Mouse (Mus musculus) limb, embryonic 13.5 days (tissue): ENCODE data around the gene Heg1. TPM values are rescaled to one million over a fixed set of nuclear protein-coding genes. Genes with fewer than 3 reads are reported as not detected.

Experiments used
- ATAC-seq: fragments of 200-750 bp; cut with Nextera tagmentation; 2 replicates; pipeline ENCODE4 v1.8.0; 2017; ENCODE audit warnings: low read depth, moderate number of reproducible peaks, moderate TSS enrichment; ENCODE audit not compliant: low FRiP score
- H3K27ac ChIP-seq: fragments of 300-500 bp; sonication (generic); 2 replicates; pipeline ENCODE4 v1.5.1; 2015; ENCODE audit warnings: inconsistent platforms, mild to moderate bottlenecking, moderate library complexity
- H3K27me3 ChIP-seq: fragments of 300-500 bp; sonication (generic); 2 replicates; pipeline ENCODE4 v1.6.1; 2015; ENCODE audit warnings: mild to moderate bottlenecking, inconsistent platforms
- H3K36me3 ChIP-seq: fragments of 300-500 bp; sonication (generic); 2 replicates; pipeline ENCODE4 v1.6.1; 2015; ENCODE audit warnings: inconsistent platforms, mild to moderate bottlenecking, moderate library complexity
- H3K4me1 ChIP-seq: fragments of 300-500 bp; sonication (generic); 2 replicates; pipeline ENCODE4 v1.6.1; 2015; ENCODE audit warnings: inconsistent platforms
- H3K4me2 ChIP-seq: fragments of 300-500 bp; sonication (generic); replicated peaks from 2 replicates; pipeline ENCODE4 v1.6.1; 2015; ENCODE audit warnings: inconsistent platforms, mild to moderate bottlenecking, moderate library complexity
- H3K4me3 ChIP-seq: fragments of 300-500 bp; sonication (generic); 2 replicates; pipeline ENCODE4 v1.5.1; 2015; ENCODE audit warnings: moderate library complexity, mild to moderate bottlenecking, inconsistent platforms
- H3K9ac ChIP-seq: fragments of 300-500 bp; sonication (generic); 2 replicates; pipeline ENCODE4 v1.6.1; 2015; ENCODE audit warnings: mild to moderate bottlenecking, inconsistent platforms
- H3K9me3 ChIP-seq: fragments of 300-500 bp; sonication (generic); 2 replicates; pipeline ENCODE4 v1.6.1; 2016; ENCODE audit warnings: inconsistent platforms
- WGBS: fragments of 180-500 bp; shearing (Covaris S2); methylation state at CpG from one replicate; pipeline ENCODE4 v1.1.7; 2015; 5-methylcytosine and 5-hydroxymethylcytosine counted together
- polyA plus RNA-seq: library from polyadenylated mRNA; unstranded; fragments of >200 nt; fragmentation: Nextera tagmentation; extraction: Ambion mirVana; gene quantifications from 2 replicates; pipeline ENCODE4 v1.2.1, GENCODE M21; 2015

Gene Heg1
- polyA plus RNA-seq, 1 experiment from 2014 or later: 16.0 TPM

GRCm38 (mm10) chr16:33770778-33771454, 86.7 kb downstream of the Heg1 start:
- H3K36me3 ChIP-seq: peaks cover 4% of the 10 kb centered on the region; the same call in 1 of the 2 replicates
- no peaks in the 10 kb centered on the region for H3K9me3 ChIP-seq
- H3K27me3 ChIP-seq: no peaks in the 10 kb centered on the region
- no peak overlapping the region for H3K27ac ChIP-seq
- H3K4me2 ChIP-seq: no peak overlapping the region
- H3K4me1 ChIP-seq: peaks cover 16% of the 10 kb centered on the region
- no peak overlapping the region for H3K9ac ChIP-seq
- H3K4me3 ChIP-seq: no peak overlapping the region
- no peak for ATAC-seq
- WGBS: 91% methylated on average over 4 of the region's 4 CpGs

- H3K27me3 ChIP-seq: no peaks in the 10 kb centered on the region
- H3K36me3 ChIP-seq: no peaks in the 10 kb centered on the region
- no peaks in the 10 kb centered on the region for H3K9me3 ChIP-seq
- H3K4me3 ChIP-seq: no peak overlapping the region
- peaks cover 10% of the 10 kb centered on the region; the same call in 1 of the 2 replicates for H3K4me1 ChIP-seq
- ATAC-seq: no peak
- 90% methylated on average over 5 of the region's 5 CpGs for WGBS
- H3K27ac ChIP-seq: no peak overlapping the region
- H3K4me2 ChIP-seq: no peak overlapping the region
- no peak overlapping the region for H3K9ac ChIP-seq
Measured at GRCm38 (mm10) chr16:33772809-33773208, 88.6 kb downstream of the Heg1 start.

- Histone ChIP-seq H3K4me3 (no peak overlapping the region), H3K27me3 (no peaks in the 10 kb centered on the region), H3K9ac (no peak overlapping the region), H3K27ac (no peak overlapping the region), H3K4me1 (no peaks in the 10 kb centered on the region), H3K9me3 (no peaks in the 10 kb centered on the region), H3K4me2 (no peak overlapping the region), H3K36me3 (no peaks in the 10 kb centered on the region)
- WGBS: 74% methylated on average over 3 of the region's 3 CpGs
- no peak for ATAC-seq
Measured at GRCm38 (mm10) chr16:33774972-33775371, 90.8 kb downstream of the Heg1 start.

GRCm38 (mm10) chr16:33775733-33776335, 91.7 kb downstream of the Heg1 start:
- Histone ChIP-seq H3K9me3 (no peaks in the 10 kb centered on the region), H3K9ac (no peak overlapping the region), H3K36me3 (no peaks in the 10 kb centered on the region), H3K4me2 (no peak overlapping the region), H3K27ac (no peak overlapping the region), H3K27me3 (no peaks in the 10 kb centered on the region), H3K4me3 (no peak overlapping the region), H3K4me1 (no peaks in the 10 kb centered on the region)
- ATAC-seq: no peak
- WGBS: 87% methylated on average over 1 of the region's 1 CpGs

GRCm38 (mm10) chr16:33776766-33777529, 92.8 kb downstream of the Heg1 start:
- no peak overlapping the region for H3K27ac ChIP-seq
- WGBS: 80% methylated on average over 7 of the region's 7 CpGs
- ATAC-seq: no peak
- H3K4me3 ChIP-seq: no peak overlapping the region
- no peaks in the 10 kb centered on the region for H3K36me3 ChIP-seq
- no peaks in the 10 kb centered on the region for H3K27me3 ChIP-seq
- H3K4me2 ChIP-seq: no peak overlapping the region
- no peaks in the 10 kb centered on the region for H3K4me1 ChIP-seq
- no peak overlapping the region for H3K9ac ChIP-seq
- no peaks in the 10 kb centered on the region for H3K9me3 ChIP-seq

- no peaks in the 10 kb centered on the region for H3K27me3 ChIP-seq
- H3K4me1 ChIP-seq: peaks cover 3% of the 10 kb centered on the region; the same call in 1 of the 2 replicates
- H3K4me2 ChIP-seq: no peak overlapping the region
- H3K4me3 ChIP-seq: no peak overlapping the region
- H3K27ac ChIP-seq: no peak overlapping the region
- ATAC-seq: no peak
- H3K9ac ChIP-seq: no peak overlapping the region
- 91% methylated on average over 6 of the region's 6 CpGs for WGBS
- no peaks in the 10 kb centered on the region for H3K9me3 ChIP-seq
- no peaks in the 10 kb centered on the region for H3K36me3 ChIP-seq
Measured at GRCm38 (mm10) chr16:33777607-33778006, 93.4 kb downstream of the Heg1 start.

GRCm38 (mm10) chr16:33781789-33782728, 97.9 kb downstream of the Heg1 start:
- no peaks in the 10 kb centered on the region for H3K36me3 ChIP-seq
- peaks cover 4% of the 10 kb centered on the region; the same call in 1 of the 2 replicates for H3K4me1 ChIP-seq
- no peak overlapping the region for H3K27ac ChIP-seq
- ATAC-seq: no peak
- H3K4me2 ChIP-seq: no peak overlapping the region
- no peak overlapping the region for H3K4me3 ChIP-seq
- H3K27me3 ChIP-seq: no peaks in the 10 kb centered on the region
- H3K9me3 ChIP-seq: no peaks in the 10 kb centered on the region
- H3K9ac ChIP-seq: no peak overlapping the region
- 61% methylated on average over 5 of the region's 5 CpGs for WGBS

- Histone ChIP-seq H3K4me1 (peaks cover 4% of the 10 kb centered on the region; the same call in 1 of the 2 replicates), H3K27me3 (no peaks in the 10 kb centered on the region), H3K36me3 (no peaks in the 10 kb centered on the region), H3K9me3 (no peaks in the 10 kb centered on the region), H3K27ac (no peak overlapping the region), H3K4me2 (no peak overlapping the region), H3K9ac (no peak overlapping the region), H3K4me3 (no peak overlapping the region)
- no peak for ATAC-seq
- WGBS: 78% methylated on average over 1 of the region's 1 CpGs
Measured at GRCm38 (mm10) chr16:33782729-33783091, 98.5 kb downstream of the Heg1 start.

GRCm38 (mm10) chr16:33784547-33784946, 100.4 kb downstream of the Heg1 start:
- H3K27me3 ChIP-seq: no peaks in the 10 kb centered on the region
- no peak for ATAC-seq
- H3K9me3 ChIP-seq: no peaks in the 10 kb centered on the region
- H3K4me1 ChIP-seq: peaks cover 4% of the 10 kb centered on the region; the same call in 1 of the 2 replicates
- H3K36me3 ChIP-seq: no peaks in the 10 kb centered on the region
- no peak overlapping the region for H3K4me2 ChIP-seq
- no peak overlapping the region for H3K27ac ChIP-seq
- no peak overlapping the region for H3K4me3 ChIP-seq
- WGBS: 91% methylated on average over 1 of the region's 1 CpGs
- no peak overlapping the region for H3K9ac ChIP-seq

GRCm38 (mm10) chr16:33785092-33785704, 101.0 kb downstream of the Heg1 start:
- WGBS: 60% methylated on average over 8 of the region's 8 CpGs
- Histone ChIP-seq H3K4me2 (no peak overlapping the region), H3K9me3 (no peaks in the 10 kb centered on the region), H3K4me1 (peaks cover 4% of the 10 kb centered on the region; the same call in 1 of the 2 replicates), H3K4me3 (no peak overlapping the region), H3K27me3 (no peaks in the 10 kb centered on the region), H3K9ac (no peak overlapping the region), H3K36me3 (no peaks in the 10 kb centered on the region), H3K27ac (no peak overlapping the region)
- ATAC-seq: no peak

GRCm38 (mm10) chr16:33786657-33787390, 102.7 kb downstream of the Heg1 start:
- no peak overlapping the region for H3K4me3 ChIP-seq
- H3K9ac ChIP-seq: no peak overlapping the region
- no peaks in the 10 kb centered on the region for H3K9me3 ChIP-seq
- H3K4me2 ChIP-seq: no peak overlapping the region
- no peaks in the 10 kb centered on the region for H3K27me3 ChIP-seq
- WGBS: 77% methylated on average over 7 of the region's 7 CpGs
- H3K36me3 ChIP-seq: no peaks in the 10 kb centered on the region
- H3K4me1 ChIP-seq: peaks cover 4% of the 10 kb centered on the region; the same call in 1 of the 2 replicates
- no peak overlapping the region for H3K27ac ChIP-seq
- no peak for ATAC-seq
